Mouse (Mus musculus) embryonic facial prominence, embryonic 14.5 days (tissue): ENCODE results near the gene Clec2i. TPM values are rescaled to one million over a fixed set of nuclear protein-coding genes. Genes with fewer than 3 reads are reported as not detected.
"Not testable (repeated sequence)": the region's sequence is repeated elsewhere in the genome, so short reads cannot be mapped to it uniquely, and the experiment has no call there.

Experiments used
- ATAC-seq: fragments of 200-750 bp; cut with Nextera tagmentation; 2 replicates; pipeline ENCODE4 v1.8.0; 2017; ENCODE audit warnings: low read depth, moderate number of reproducible peaks, moderate TSS enrichment
- DNase-seq: peaks from one replicate; pipeline ENCODE4 v3.0.0-alpha.2; 2015; ENCODE audit warnings: low spot score
- H3K27ac ChIP-seq: fragments of 300-500 bp; sonication (generic); replicated peaks from 2 replicates; pipeline ENCODE4 v1.5.1; 2014; ENCODE audit warnings: low read depth, mild to moderate bottlenecking, low read length, moderate library complexity
- H3K27me3 ChIP-seq: fragments of 300-500 bp; sonication (generic); replicated peaks from 2 replicates; pipeline ENCODE4 v1.6.1; 2014; ENCODE audit warnings: low read length; ENCODE audit not compliant: control insufficient read depth, insufficient read depth
- H3K36me3 ChIP-seq: fragments of 300-500 bp; sonication (generic); 2 replicates; pipeline ENCODE4 v1.6.1; 2014; ENCODE audit warnings: low read length, mixed read lengths; ENCODE audit not compliant: control insufficient read depth, insufficient read depth
- H3K4me1 ChIP-seq: fragments of 300-500 bp; sonication (generic); 2 replicates; pipeline ENCODE4 v1.6.1; 2014; ENCODE audit warnings: antibody characterized with exemption, low read length; ENCODE audit not compliant: control insufficient read depth, insufficient read depth
- H3K4me2 ChIP-seq: fragments of 300-500 bp; sonication (generic); 2 replicates; pipeline ENCODE4 v1.6.1; 2014; ENCODE audit warnings: low read depth, mild to moderate bottlenecking, low read length, moderate library complexity, mixed read lengths
- H3K4me3 ChIP-seq: fragments of 300-500 bp; sonication (generic); 2 replicates; pipeline ENCODE4 v1.5.1; 2014; ENCODE audit warnings: low read depth, mild to moderate bottlenecking, low read length
- H3K9ac ChIP-seq: fragments of 300-500 bp; sonication (generic); 2 replicates; pipeline ENCODE4 v1.6.1; 2014; ENCODE audit warnings: low read depth, mild to moderate bottlenecking, low read length, moderate library complexity, mixed read lengths
- H3K9me3 ChIP-seq: fragments of 300-500 bp; sonication (generic); 2 replicates; pipeline ENCODE4 v1.6.1; 2016; ENCODE audit warnings: low read length; ENCODE audit not compliant: control insufficient read depth
- WGBS: fragments of 180-500 bp; shearing (Covaris S2); extraction: QIAGEN DNeasy Blood & Tissue Kit; methylation state at CpG from one replicate; pipeline ENCODE4 v1.1.7; 2014; 5-methylcytosine and 5-hydroxymethylcytosine counted together
- polyA plus RNA-seq: library from polyadenylated mRNA; unstranded; fragments of >200 nt; fragmentation: Nextera tagmentation; extraction: Ambion mirVana; gene quantifications from 2 replicates; pipeline ENCODE4 v1.2.1, GENCODE M21; 2014

Gene Clec2i
- polyA plus RNA-seq, 1 experiment from 2014 or later, result not detected

DNA sequence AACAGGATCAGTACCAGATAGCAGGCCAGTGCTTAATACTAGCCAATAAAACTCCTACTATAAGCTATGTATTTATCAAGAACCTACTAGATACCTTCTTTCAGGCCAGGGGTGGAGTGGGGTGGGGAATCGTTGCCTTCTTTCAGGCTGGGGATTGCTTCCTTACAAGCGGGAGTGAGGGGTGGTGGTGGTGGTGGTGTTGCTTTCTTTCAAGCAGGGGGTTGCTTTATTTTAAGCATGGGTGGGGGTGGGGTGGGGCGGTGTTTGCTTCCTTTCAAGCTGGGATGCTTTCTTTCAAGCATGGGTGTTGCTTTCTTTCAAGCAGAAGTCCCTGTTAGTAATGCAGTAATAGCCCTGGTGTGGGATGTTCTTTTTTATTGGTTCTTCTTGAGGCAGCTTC lies 18.5 kb upstream of the Clec2i start:
- no peak overlapping the region for H3K27ac ChIP-seq
- H3K4me1 ChIP-seq, result no peaks in the 10 kb centered on the region
- H3K27me3 ChIP-seq, result no peaks in the 10 kb centered on the region
- H3K9me3 ChIP-seq, result no peaks in the 10 kb centered on the region
- 31% methylated on average over 3 of the region's 3 CpGs for WGBS
- no peak overlapping the region for H3K4me3 ChIP-seq
- no peak overlapping the region for H3K4me2 ChIP-seq
- H3K36me3 ChIP-seq, result no peaks in the 10 kb centered on the region
- DNase-seq (no peak), ATAC-seq (no peak)
- no peak overlapping the region for H3K9ac ChIP-seq

- no peak overlapping the region for H3K27ac ChIP-seq
- no peak overlapping the region for H3K4me2 ChIP-seq
- ATAC-seq (no peak), DNase-seq (no peak)
- no peaks in the 10 kb centered on the region for H3K9me3 ChIP-seq
- H3K9ac ChIP-seq, result no peak overlapping the region
- H3K4me3 ChIP-seq, result no peak overlapping the region
- WGBS, result 88% methylated on average over 1 of the region's 1 CpGs
- no peaks in the 10 kb centered on the region for H3K4me1 ChIP-seq
- no peaks in the 10 kb centered on the region for H3K27me3 ChIP-seq
- H3K36me3 ChIP-seq, result no peaks in the 10 kb centered on the region
Observed at GRCm38 (mm10) chr6:128871910-128872610, 15.3 kb upstream of the Clec2i start.

DNA sequence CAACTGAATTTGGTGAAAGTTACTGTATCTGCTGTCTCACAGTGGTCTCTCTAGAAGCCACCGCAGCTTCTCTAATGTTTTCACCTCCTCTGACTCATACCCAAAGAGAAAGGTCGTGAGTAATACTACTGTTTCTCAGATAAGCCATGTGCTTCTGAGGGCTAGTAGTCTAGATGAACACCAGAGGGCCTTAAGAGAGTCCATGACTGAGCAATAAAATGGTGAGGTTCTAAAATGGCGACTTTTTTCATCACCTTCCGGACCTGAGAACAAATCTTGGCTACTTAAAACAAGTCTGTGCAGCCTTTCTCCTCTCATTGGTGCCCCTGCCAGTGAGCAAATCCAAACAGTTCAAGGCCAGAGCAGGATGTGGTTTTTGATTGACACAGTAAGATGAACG lies 1.4 kb downstream of the Clec2i start:
- ATAC-seq, result no peak
- H3K36me3 ChIP-seq, result no peaks in the 10 kb centered on the region
- 72% methylated on average over 5 of the region's 5 CpGs for WGBS
- H3K4me3 ChIP-seq, result no peak overlapping the region
- no peaks in the 10 kb centered on the region for H3K9me3 ChIP-seq
- no peak overlapping the region for H3K9ac ChIP-seq
- H3K4me2 ChIP-seq, result no peak overlapping the region
- H3K27me3 ChIP-seq, result no peaks in the 10 kb centered on the region
- H3K27ac ChIP-seq, result no peak overlapping the region
- no peaks in the 10 kb centered on the region for H3K4me1 ChIP-seq
- no peak for DNase-seq

DNA sequence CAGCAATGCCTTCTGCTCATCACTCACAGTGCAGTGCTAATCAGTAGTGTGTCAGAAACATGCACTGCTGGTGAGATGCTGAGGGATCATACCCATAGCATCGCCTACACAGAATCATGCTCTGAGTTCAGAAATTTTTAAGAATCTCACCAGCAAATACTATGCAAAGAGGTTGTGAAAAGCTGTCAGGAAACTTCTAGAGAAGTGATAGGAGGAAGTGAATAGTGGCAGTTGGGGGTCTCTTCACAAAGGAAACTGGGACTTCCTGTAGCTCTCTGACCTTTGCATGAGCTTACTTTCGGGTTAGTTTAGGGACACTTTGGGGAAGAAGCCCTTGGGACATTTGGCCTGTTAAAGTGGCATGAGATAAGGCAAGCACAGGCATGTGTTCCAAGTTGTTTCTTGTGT lies 3.6 kb downstream of the Clec2i start, which contains the start of gene BC035044:
TSS of gene BC035044 (minus strand) at position 179 of the 408 bp plus-strand sequence.
- H3K27ac ChIP-seq, result no peak within 1 kb of the TSS
- no peak within 1 kb of the TSS for H3K4me3 ChIP-seq
- no peak for DNase-seq
- no peaks in the 10 kb centered on the region for H3K9me3 ChIP-seq
- no peaks in the 10 kb centered on the region for H3K4me1 ChIP-seq
- H3K27me3 ChIP-seq, result no peaks in the 10 kb centered on the region
- no peak within 1 kb of the TSS for H3K4me2 ChIP-seq
- ATAC-seq, result no peak
- WGBS, result 54% methylated on average over 2 of the region's 2 CpGs
- H3K36me3 ChIP-seq, result no peaks in the 10 kb centered on the region
- no peak within 1 kb of the TSS for H3K9ac ChIP-seq

DNA sequence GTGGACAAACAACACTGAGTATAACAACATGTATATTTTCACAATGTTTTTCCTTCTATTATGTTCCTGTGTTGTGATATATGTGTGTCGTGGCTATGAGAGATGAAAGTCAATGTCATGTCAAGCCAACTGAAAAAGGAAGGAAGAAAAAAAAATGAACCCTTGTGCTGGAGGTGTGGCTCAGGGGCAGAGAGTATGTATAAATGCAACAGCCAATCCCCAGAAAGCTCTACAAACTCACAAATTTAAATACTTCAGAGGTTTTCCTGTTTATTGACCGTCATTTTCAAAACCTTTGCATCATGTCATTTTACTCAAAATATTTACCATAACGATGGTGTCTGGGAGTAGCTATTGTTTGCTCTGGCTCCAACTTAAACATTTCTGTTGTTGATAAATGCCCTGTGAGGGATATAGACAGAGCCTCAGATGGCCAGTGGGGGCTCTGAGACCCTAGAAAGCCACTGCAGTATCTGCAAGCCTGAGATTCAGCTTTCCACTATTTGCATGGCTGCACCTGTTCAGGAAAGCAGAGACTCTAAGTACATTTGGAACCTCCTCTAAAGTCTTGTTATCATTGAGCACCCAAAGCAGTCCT lies 8.1 kb downstream of the Clec2i start:
- Histone ChIP-seq H3K4me1 (no peaks in the 10 kb centered on the region), H3K9me3 (no peaks in the 10 kb centered on the region), H3K27me3 (no peaks in the 10 kb centered on the region), H3K4me3 (no peak overlapping the region), H3K9ac (no peak overlapping the region), H3K4me2 (no peak overlapping the region), H3K27ac (no peak overlapping the region), H3K36me3 (no peaks in the 10 kb centered on the region)
- ATAC-seq (no peak), DNase-seq (no peak)
- 76% methylated on average over 3 of the region's 3 CpGs for WGBS

DNA sequence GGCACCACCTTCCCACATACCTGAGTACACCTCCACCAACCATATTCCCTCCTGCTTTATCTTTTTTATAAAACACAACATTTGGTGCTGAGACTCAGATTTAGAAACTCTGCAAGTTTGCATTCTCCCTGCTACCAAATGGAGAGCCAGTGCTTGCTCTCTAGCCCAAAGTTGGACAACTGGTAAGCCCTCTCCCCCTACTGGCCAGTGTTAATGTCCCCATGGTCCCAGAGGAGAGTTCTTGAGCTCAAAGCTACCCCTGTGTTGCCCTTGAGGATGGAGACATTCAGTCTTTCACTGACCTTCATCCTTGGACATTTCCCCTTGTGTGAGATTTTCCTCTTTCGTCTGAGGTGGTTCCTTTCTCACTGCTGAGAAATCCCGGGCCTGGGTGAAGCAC lies 12.7 kb downstream of the Clec2i start:
- Histone ChIP-seq H3K36me3 (no peaks in the 10 kb centered on the region), H3K27me3 (no peaks in the 10 kb centered on the region), H3K9ac (no peak overlapping the region), H3K9me3 (no peaks in the 10 kb centered on the region), H3K27ac (no peak overlapping the region), H3K4me1 (no peaks in the 10 kb centered on the region), H3K4me2 (no peak overlapping the region), H3K4me3 (no peak overlapping the region)
- WGBS, result 72% methylated on average over 2 of the region's 2 CpGs
- no peak for ATAC-seq
- no peak for DNase-seq

DNA sequence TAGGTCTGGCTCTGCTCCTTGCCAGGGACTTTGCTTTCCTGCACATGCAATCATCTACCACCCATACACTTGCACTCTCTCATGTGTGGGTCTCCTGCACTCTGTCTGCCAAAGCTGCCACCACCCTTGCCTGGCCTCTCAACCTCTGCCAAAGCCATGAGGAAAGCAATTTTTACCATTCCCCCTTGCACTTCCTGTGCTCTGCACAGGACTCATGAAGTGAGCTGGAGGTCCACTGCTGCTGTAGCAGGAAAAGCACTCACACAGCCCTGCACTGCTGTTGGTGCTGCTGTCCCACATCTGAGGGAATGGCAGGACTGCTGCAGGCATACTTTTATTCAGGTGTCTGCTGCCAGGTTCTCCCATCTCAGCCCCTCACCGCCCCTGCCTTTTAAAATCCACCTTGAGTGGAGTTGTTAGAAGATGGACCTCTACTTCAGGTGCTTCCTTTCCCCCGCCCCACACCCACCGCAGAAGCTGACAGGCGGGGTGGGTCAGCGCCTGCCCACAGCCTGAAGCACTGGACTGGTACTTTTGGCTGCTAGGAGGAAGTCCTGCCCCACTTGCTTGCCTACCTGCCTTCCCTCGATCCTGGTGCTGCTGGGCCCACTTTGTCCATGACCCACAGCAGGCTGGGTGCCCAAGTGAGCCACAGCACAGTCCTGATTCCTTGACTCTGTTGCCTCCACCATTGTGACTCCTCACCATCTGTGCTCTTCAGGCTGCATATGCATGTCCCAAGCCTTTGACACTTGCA lies 13.6 kb downstream of the Clec2i start:
- H3K9ac ChIP-seq, H3K27ac ChIP-seq, H3K9me3 ChIP-seq, H3K27me3 ChIP-seq, H3K36me3 ChIP-seq, H3K4me1 ChIP-seq, H3K4me2 ChIP-seq, H3K4me3 ChIP-seq, ATAC-seq, DNase-seq: not testable (repeated sequence)
- 94% methylated on average over 5 of the region's 6 CpGs for WGBS

GRCm38 (mm10) chr6:128913598-128914254 lies 26.3 kb downstream of the Clec2i start:
- no peak for DNase-seq
- H3K27ac ChIP-seq, result no peak overlapping the region

More at GRCm38 (mm10) chr6:128913598-128914254, 26.3 kb downstream of the Clec2i start:
- Histone ChIP-seq H3K36me3 (no peaks in the 10 kb centered on the region), H3K4me3 (no peak overlapping the region), H3K27me3 (no peaks in the 10 kb centered on the region), H3K9ac (no peak overlapping the region), H3K4me2 (no peak overlapping the region), H3K4me1 (no peaks in the 10 kb centered on the region), H3K9me3 (no peaks in the 10 kb centered on the region)
- ATAC-seq, result no peak
- WGBS, result 85% methylated on average over 2 of the region's 2 CpGs
